Mouse (Mus musculus) layer of hippocampus, adult 2 months (tissue): Measurements from ENCODE around the gene Fam216a. TPM values are rescaled to one million over a fixed set of nuclear protein-coding genes. Genes with fewer than 3 reads are reported as not detected.

Source experiments
- DNase-seq, 2 experiments: peaks; one replicate each; pipeline ENCODE4 v3.0.0; 2022; ENCODE audit warnings: low spot score in 2 of 2
- H3K27ac ChIP-seq: fragments of 200-600 bp; 2 replicates; pipeline ENCODE4 v1.8.1; 2022
- H3K4me3 ChIP-seq: fragments of 200-600 bp; 2 replicates; pipeline ENCODE4 v1.8.1; 2022; ENCODE audit warnings: mild to moderate bottlenecking
- CTCF ChIP-seq: fragments of 200-600 bp; conservative IDR thresholded peaks from 2 replicates; pipeline ENCODE4 v1.8.1; 2022; ENCODE audit warnings: antibody characterized with exemption, mild to moderate bottlenecking, moderate library complexity
- total RNA-seq, 2 experiments: library from RNA; stranded (reverse); gene quantifications; 2 replicates each; pipeline ENCODE4 v1.2.3; 2021

Fam216a gene
- total RNA-seq, 2 experiments from 2014 or later = 74.2 to 78.0 TPM

GRCm38 (mm10) chr5:122377101-122377833 is 5.1 kb upstream of the Fam216a start:
- TF ChIP-seq CTCF = no peak
- H3K27ac ChIP-seq = no peak overlapping the region
- no peak overlapping the region for H3K4me3 ChIP-seq
- DNase-seq = no peak

- Histone ChIP-seq H3K4me3 (peak overlapping the region; percentile 68), H3K27ac (peak overlapping the region; percentile 98)
- no peak for TF ChIP-seq CTCF
- no peak for DNase-seq
These were observed 714 bp upstream of the Fam216a start for GRCm38 (mm10) chr5:122372878-122373277.

- no peak for TF ChIP-seq CTCF
- no peak for DNase-seq
- H3K27ac ChIP-seq = peak within 1 kb of the TSS; percentile 98
- peak within 1 kb of the TSS; percentile 68 for H3K4me3 ChIP-seq
These were observed 473 bp downstream of the Fam216a start, which contains the start of gene Gpn3 for GRCm38 (mm10) chr5:122371591-122372191. Gene Gpn3, plus strand, starts transcription at chr5:122371876.

- 0 out of 2 replicates have a peak, but pooled peaks have one; percentile 23 for TF ChIP-seq CTCF
- no peak for DNase-seq
- Histone ChIP-seq H3K27ac (peak overlapping the region; percentile 91), H3K4me3 (peak overlapping the region; percentile 87)
These were observed 17.6 kb downstream of the Fam216a start for GRCm38 (mm10) chr5:122354492-122355067.

DNA sequence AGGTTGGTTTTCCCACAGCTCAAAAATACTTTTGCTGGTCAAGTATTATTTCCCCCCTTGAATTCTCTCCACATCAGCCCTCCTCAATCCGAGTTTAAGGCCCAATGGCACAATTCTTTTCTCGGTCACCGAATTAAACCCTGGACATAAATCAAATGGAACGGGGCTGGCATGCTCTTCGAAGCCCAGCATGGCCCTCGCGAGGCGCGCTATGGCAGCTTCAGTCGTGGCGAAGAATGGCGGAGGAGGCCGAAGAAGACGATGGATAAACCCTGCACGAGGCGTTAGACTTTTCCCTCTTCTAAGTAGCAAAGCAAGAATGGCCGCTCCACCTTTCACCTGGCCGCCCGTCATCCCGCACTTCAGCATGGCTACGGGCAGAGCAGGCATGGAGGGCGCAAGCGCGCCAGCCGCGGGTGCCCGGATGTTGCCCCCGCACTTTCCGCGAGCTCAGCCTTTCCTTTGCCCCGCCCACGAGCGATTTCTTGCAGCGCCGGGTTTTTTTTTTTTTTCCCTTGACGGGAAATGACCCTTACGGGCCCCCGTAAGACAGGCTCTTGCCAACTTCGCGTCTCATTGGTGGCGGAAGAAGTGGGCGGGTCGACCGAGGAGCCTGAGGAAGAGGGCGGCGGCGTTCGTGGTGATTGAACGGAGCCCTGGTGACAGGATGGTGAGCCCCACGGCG is 18.2 kb downstream of the Fam216a start, which contains the start of the genes Rad9b and Vps29:
Gene Rad9b (minus strand): TSS at position 427 of the 685 bp plus-strand sequence.
Gene Vps29 (plus strand): TSS at position 563 of the 685 bp plus-strand sequence.
- Histone ChIP-seq H3K4me3 (peak within 1 kb of the TSS; percentile 87), H3K27ac (peak within 1 kb of the TSS; percentile 94)
- peak; percentile 96 to 99 for DNase-seq
- TF ChIP-seq CTCF = no peak

GRCm38 (mm10) chr5:122345777-122346176 is 26.4 kb downstream of the Fam216a start:
- no peak for DNase-seq
- no peak overlapping the region for H3K27ac ChIP-seq
- peak; percentile 57 for TF ChIP-seq CTCF
- H3K4me3 ChIP-seq = no peak overlapping the region

DNA sequence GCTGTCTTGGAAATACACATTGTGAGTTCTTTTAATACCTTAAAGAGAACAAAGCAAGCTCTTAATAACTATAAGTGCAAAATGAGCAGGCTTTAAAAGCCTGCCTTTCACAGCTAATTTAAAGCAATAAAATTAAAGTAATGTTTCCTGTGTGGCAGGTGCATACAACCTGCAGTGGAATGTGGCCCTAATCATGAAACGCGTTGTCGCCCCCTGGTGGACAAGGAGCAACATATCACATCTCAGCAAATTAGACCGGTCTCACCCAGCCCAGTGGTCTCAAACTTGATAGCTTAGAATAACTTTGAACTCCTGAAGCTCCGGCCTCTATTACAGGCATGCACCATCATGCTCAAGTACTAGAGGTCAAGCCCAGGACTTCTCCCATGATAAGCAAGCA is 27.9 kb downstream of the Fam216a start:
- Histone ChIP-seq H3K27ac (no peak overlapping the region), H3K4me3 (no peak overlapping the region)
- DNase-seq = peak; percentile 58 to 82
- TF ChIP-seq CTCF = peak; percentile 93

- DNase-seq = no peak
- no peak for TF ChIP-seq CTCF
- H3K27ac ChIP-seq = no peak overlapping the region
- no peak overlapping the region for H3K4me3 ChIP-seq
These were observed 28.4 kb downstream of the Fam216a start for GRCm38 (mm10) chr5:122343768-122344167.

DNA sequence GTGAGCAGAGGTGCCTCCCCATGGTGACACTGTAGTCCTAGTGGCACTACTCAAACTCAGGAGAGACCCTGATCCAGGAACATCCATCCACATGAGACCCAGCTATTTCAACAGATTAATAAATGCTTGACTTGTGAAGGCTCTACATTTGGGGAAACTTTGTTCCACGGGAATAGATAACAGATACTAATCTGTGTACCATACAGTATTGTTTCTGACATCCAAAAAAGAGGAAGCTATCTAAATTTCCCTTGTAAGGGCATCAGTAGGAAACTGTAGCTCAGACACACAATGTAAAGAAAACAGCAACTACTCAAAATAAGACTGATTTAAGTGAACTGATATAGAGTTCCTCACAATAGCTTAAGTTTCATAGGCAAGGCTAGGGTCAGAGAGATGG is 29.3 kb downstream of the Fam216a start:
- Histone ChIP-seq H3K4me3 (no peak overlapping the region), H3K27ac (no peak overlapping the region)
- no peak for DNase-seq
- TF ChIP-seq CTCF = no peak

- H3K4me3 ChIP-seq = no peak overlapping the region
- TF ChIP-seq CTCF = no peak
- H3K27ac ChIP-seq = no peak overlapping the region
- no peak for DNase-seq
These were observed 35.4 kb downstream of the Fam216a start for GRCm38 (mm10) chr5:122336554-122337294.

DNA sequence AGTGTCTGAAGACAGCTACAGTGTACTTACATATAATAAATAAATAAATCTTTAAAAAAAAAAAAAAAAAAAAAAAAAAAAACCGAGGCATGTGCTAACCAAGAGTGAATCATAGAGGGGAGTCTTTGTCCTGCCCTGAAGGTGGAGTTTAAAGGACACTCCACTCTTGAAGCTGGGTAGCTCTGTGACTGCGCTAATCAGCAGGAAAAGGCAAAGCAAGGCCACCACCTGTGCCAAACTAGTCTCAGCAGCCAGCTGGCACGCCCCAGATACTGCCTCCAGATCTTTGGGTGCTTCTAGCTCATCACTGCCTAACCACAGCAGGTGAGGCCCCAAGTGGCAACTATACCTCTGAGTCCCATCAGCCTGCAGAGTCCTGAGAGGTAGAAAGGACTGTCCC is 37.5 kb downstream of the Fam216a start:
- Histone ChIP-seq H3K4me3 (no peak overlapping the region), H3K27ac (no peak overlapping the region)
- no peak for DNase-seq
- no peak for TF ChIP-seq CTCF

GRCm38 (mm10) chr5:122330269-122330668 is 41.9 kb downstream of the Fam216a start:
- no peak for TF ChIP-seq CTCF
- no peak overlapping the region for H3K4me3 ChIP-seq
- H3K27ac ChIP-seq = no peak overlapping the region
- no peak for DNase-seq
